Mouse (Mus musculus): ENCODE data around the gene Katnal1.
A peak's percentile ranks its signal among the peaks of the same experiment; 100 is the strongest.

The Katnal1 gene

GRCm38 (mm10) chr5:148954314-148955060 lies 25.4 kb upstream of the Katnal1 start:
- no peak for DNase-seq

- no peak for DNase-seq
Observed at GRCm38 (mm10) chr5:148953098-148953497, 24.0 kb upstream of the Katnal1 start.

DNA sequence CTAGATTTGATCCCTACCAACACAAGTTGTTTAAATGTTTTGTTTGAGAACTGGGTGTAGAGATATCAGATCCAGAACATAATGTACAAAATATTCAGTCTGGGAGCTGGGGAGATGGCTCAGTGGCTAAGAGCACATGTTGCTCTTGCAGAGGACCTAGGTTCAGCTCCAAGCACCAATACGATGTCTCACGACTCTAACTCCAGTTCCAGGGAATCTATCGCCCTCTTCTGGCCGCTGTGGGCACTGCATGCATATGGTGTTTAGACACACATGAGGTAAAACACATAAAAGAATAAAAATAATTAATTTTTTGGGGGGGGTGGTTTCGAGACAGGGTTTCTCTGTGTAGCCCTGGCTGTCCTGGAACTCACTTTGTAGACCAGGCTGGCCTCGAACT lies 23.3 kb upstream of the Katnal1 start:
- peak; percentile 33 to 66 for DNase-seq

DNA sequence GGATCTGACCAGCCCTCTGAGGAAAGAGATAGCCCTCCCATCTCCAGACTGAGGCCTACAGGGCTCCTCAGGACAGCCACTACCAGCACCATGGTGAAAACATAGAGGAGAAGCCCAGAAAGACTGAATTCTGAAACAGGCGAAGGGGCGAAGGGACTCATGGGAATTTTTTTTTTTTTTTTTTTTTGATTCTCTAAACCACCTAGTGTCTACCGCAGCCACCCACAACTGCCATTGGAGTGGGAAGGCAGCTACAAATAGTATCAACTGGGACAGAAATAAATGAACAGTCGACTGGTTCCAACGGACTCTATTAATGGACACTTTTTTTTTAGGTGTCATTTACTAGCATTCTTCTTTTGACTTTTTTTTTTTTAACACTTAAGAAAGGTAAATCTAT lies 22.2 kb upstream of the Katnal1 start:
- no peak for DNase-seq

DNA sequence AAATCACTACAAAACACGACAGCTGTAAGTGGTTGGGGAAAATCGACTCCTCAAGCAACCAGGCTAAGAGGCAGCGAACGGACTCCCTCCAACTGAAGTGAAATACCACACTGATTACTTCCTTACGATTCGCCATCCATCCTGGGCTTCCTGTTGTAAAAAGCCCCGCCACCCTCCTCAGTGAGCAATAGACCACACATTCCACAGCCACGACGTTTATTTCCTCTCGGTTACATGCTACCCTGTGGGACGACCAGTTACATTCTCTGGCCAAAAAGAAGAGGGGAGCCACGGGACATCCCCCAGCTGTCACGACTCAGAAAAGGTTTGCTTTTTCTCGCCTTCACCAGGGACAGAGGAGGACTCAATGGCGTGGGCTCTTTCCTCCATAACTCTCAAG lies 20.9 kb upstream of the Katnal1 start:
- no peak for DNase-seq

- DNase-seq: peak in 1 of 2 experiments; percentile 32
Observed at GRCm38 (mm10) chr5:148948577-148948976, 19.5 kb upstream of the Katnal1 start.

GRCm38 (mm10) chr5:148947412-148947811 lies 18.3 kb upstream of the Katnal1 start:
- DNase-seq: no peak

DNA sequence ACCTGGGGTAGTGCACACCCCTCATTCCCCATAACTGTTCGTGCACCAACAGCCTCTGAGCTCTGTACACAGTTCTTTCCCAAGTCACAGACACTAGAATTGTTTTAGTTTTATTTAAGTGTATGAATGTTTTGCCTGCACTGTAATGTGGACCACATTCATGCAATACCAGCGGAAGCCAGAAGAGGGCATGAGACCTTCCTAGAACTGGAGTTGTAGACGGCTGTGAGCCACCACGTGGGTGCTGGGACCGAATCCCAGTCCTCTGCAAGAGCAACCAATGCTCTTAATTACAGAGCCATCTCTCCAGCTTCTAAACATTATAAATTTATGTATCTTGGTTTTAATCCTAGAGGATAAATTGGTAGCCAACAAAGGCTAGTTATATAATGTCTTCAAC lies 17.7 kb upstream of the Katnal1 start:
- DNase-seq: peak in 1 of 2 experiments; percentile 45

- no peak for DNase-seq
Observed at GRCm38 (mm10) chr5:148945735-148946134, 16.6 kb upstream of the Katnal1 start.

DNA sequence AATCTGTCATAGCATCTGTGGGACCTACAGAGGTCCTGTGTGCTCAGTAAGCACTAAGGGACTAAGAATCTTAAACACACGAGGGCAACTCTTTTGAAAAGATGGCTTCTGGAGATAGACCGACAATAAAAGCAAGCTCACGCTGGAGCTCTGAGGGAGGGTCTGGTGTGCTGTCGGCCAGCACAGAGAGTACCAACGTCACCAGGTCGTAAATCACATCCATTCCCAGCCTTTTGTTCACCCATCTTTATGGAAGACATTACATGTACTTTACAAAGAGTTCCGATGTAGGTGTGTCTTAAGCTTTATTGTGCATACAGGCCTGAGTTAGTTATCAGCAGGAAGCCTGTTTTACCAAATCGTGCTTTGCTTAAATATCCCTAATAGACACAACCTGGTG lies 14.9 kb upstream of the Katnal1 start:
- DNase-seq: no peak

GRCm38 (mm10) chr5:148943444-148943843 lies 14.3 kb upstream of the Katnal1 start:
- no peak for DNase-seq

DNA sequence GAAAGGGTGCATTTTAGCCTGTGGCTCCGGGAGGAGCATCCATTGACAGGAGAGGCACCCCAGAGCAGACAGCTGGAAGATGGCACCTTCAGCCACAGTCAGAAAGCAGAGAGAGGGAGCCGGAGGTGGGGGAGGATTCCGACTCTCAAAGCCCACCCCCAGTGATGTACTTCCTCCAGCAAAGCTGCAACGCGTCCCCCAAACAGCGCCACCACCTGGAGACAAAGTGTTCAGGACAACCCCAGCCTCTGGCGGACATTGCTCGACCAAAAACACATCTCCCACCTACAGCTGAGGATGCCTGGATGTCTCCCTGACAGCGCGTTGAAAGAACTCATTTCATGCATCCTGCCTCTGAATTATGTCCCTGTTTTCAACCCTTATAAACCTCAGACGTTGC lies 13.8 kb upstream of the Katnal1 start:
- no peak for DNase-seq

GRCm38 (mm10) chr5:148942305-148942704 lies 13.2 kb upstream of the Katnal1 start:
- peak in 1 of 2 experiments; percentile 31 for DNase-seq

DNA sequence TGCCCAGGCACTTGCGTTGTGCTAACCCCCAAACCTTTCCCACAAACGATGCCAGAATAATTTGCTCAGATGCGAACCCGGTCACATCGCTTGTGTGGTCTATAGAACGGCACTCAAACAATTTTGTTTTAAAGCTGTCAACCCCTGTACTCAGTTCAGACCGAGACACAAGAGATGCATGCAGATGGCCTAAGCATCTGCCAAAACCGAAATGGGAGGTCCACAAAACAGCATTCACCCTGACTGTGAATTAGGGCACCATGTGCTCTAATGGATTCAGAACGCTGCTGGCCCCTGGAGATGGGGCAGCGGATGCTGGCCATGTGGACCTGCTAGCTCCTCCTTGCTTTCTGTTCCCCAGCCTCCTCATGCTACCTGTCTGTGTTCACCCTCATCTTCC lies 12.7 kb upstream of the Katnal1 start:
- no peak for DNase-seq

DNA sequence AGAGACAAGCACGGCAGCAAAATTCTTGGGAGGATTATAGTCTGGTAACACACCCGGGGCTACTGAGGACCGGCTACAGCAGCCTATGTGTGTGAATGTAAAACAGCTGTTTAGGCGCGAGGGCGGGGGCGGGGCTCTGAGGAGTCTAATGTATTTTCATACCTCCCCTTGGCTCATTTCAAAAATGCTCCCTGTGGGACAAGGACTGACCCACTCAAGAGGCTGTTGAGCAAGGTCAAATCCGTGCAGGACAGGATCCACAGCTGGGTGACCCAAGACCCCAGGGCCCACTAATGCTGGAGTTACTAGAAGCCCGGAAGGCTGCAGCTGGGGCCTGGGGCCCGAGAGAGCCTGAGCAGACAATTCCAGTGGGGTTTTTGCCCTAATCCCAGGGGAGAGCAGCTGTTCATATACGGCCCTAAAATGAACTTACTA lies 10.8 kb upstream of the Katnal1 start:
- no peak for DNase-seq

GRCm38 (mm10) chr5:148936516-148936951 lies 7.4 kb upstream of the Katnal1 start:
- no peak for DNase-seq

DNA sequence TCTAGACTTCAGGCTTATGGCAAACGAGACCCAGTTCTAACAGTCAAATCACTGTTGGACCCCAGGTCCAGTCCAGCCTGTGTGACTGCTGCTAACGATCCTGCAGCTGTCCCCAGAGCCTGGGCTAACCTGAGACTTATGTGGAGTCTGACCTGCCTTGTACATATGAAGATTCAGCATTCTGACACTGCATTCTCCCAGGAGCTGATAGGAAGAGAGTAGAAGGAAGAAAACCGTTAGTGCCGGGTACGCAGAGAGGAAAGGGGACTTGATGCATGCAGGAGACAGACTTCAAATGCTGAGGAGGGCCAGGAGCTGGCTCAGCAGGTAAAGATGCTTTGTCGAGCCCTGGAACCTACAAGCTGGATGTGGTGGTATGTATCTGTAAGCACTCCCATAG lies 6.8 kb upstream of the Katnal1 start:
- no peak for DNase-seq

DNA sequence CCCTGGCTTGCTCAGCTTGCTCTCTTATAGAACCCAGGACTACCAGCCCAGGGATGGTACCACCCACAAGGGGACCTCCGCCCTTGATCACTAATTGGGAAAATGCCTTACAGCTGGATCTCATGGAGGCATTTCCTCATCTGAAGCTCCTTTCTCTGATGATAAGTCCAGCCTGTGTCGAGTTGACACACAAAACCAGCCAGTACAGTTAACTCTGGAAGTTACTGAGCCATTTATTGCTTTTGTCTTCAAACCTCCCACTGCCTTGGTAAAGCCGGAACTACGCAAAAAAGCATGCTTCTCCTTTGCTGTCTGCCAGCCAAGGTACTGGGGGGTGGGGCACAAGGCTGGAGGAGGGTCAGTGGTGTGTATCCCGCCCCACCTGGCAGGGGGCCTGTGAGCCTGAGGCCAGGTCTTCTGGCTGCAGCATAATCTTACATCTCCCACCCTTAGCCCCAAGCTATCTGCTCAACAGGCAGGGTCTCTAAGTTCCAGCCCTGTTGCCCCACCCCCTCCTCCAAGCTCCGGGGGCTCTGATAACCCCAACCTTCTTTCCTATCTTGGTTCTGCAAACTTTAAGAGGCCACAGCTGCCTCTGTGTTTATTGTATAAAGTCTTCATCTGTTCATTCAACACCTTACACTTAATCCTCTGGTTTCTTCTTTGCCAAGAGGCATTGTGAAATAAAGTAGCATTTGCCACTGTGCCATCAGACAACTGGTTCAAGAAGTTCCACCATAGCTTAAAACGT lies 6.1 kb upstream of the Katnal1 start:
- DNase-seq: no peak

DNA sequence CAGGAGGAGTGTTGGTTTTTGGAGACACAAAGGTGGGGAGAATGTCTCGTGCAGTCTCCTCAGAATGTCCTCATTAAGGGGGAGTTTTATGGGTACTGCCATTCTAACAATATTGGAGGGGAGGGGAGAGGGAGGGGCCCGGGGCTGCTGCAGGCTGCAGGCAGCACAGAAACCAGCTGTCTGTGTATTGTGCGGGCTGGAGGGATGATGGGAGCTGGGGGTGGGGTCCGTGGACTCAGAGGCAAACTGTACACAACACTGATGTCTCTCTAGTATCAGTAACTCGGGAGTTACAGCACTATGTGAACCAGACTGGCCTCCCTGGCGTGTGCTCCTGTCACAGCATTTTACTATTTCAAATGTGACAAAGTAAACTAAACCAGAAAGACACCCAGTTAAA lies 5.3 kb upstream of the Katnal1 start:
- DNase-seq: no peak

- no peak for DNase-seq
Observed at GRCm38 (mm10) chr5:148933767-148934166, 4.6 kb upstream of the Katnal1 start.

- DNase-seq: no peak
Observed at GRCm38 (mm10) chr5:148931301-148931700, 2.2 kb upstream of the Katnal1 start.

- DNase-seq: peak; percentile 83 to 88
Observed at GRCm38 (mm10) chr5:148928382-148929115, 571 bp downstream of the Katnal1 start.

DNA sequence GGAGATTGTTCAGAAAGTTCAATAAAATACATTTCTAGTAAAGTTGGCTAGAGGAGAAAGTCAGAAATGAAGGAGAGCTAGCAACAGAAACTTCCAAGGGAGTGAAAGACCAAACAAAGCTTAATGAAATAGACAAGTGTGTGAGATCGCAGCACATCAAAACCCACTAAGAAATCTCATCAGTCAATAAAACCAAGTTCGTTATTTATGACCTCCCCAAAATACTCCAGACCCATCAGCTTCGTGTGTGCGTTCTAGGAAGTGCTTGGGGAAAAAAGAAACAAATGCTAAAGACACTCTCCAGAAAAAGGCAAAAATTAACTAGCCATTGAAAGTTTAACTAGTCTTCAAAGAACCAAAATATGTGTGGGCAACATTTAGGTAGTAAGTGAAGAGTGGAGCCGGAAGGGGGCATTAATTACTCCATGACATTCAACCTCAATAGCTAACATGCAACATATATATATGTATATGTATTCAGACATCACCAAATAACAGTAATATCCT lies 1.4 kb downstream of the Katnal1 start:
- DNase-seq: no peak

All from spleen, adult 18-20 months (tissue).